Mouse (Mus musculus) stomach, embryonic 16.5 days (tissue): ENCODE measurements around the gene Armh3. TPM values are rescaled to one million over a fixed set of nuclear protein-coding genes. Genes with fewer than 3 reads are reported as not detected.

Source experiments
- ATAC-seq: fragments of 200-750 bp; cut with Nextera tagmentation; 2 replicates; pipeline ENCODE4 v1.8.0; 2017; ENCODE audit warnings: moderate number of reproducible peaks, moderate TSS enrichment; ENCODE audit not compliant: insufficient read depth, low FRiP score
- H3K27ac ChIP-seq: fragments of 300-500 bp; sonication (generic); 2 replicates; pipeline ENCODE4 v1.5.1; 2014; ENCODE audit warnings: low read length
- H3K27me3 ChIP-seq: fragments of 300-500 bp; sonication (generic); 2 replicates; pipeline ENCODE4 v1.6.1; 2014; ENCODE audit warnings: low read length, control low read depth, mixed read lengths; ENCODE audit not compliant: control insufficient read depth, insufficient read depth
- H3K36me3 ChIP-seq: fragments of 300-500 bp; sonication (generic); 2 replicates; pipeline ENCODE4 v1.6.1; 2014; ENCODE audit warnings: low read length; ENCODE audit not compliant: control insufficient read depth, insufficient read depth
- H3K4me1 ChIP-seq: fragments of 300-500 bp; sonication (generic); 2 replicates; pipeline ENCODE4 v1.6.1; 2014; ENCODE audit warnings: low read length, control low read depth, mixed read lengths; ENCODE audit not compliant: control insufficient read depth, insufficient read depth
- H3K4me2 ChIP-seq: fragments of 300-500 bp; sonication (generic); 2 replicates; pipeline ENCODE4 v1.6.1; 2014; ENCODE audit warnings: low read depth, low read length, mixed read lengths
- H3K4me3 ChIP-seq: fragments of 300-500 bp; sonication (generic); replicated peaks from 2 replicates; pipeline ENCODE4 v1.5.1; 2014; ENCODE audit warnings: mild to moderate bottlenecking, low read length
- H3K9ac ChIP-seq: fragments of 300-500 bp; sonication (generic); 2 replicates; pipeline ENCODE4 v1.6.1; 2014; ENCODE audit warnings: low read length
- H3K9me3 ChIP-seq: fragments of 300-500 bp; sonication (generic); replicated peaks from 2 replicates; pipeline ENCODE4 v1.6.1; 2016; ENCODE audit warnings: low read length, control low read depth; ENCODE audit not compliant: control insufficient read depth
- WGBS: fragments of 180-500 bp; shearing (Covaris S2); extraction: QIAGEN DNeasy Blood & Tissue Kit; methylation state at CpG from one replicate; pipeline ENCODE4 v1.1.7; 2014; 5-methylcytosine and 5-hydroxymethylcytosine counted together
- polyA plus RNA-seq: library from polyadenylated mRNA; unstranded; fragments of >200 nt; fragmentation: Nextera tagmentation; extraction: Ambion mirVana; gene quantifications from 2 replicates; pipeline ENCODE4 v1.2.1, GENCODE M21; 2015

Armh3 gene
- polyA plus RNA-seq, 1 experiment from 2014 or later: 15.4 TPM

DNA sequence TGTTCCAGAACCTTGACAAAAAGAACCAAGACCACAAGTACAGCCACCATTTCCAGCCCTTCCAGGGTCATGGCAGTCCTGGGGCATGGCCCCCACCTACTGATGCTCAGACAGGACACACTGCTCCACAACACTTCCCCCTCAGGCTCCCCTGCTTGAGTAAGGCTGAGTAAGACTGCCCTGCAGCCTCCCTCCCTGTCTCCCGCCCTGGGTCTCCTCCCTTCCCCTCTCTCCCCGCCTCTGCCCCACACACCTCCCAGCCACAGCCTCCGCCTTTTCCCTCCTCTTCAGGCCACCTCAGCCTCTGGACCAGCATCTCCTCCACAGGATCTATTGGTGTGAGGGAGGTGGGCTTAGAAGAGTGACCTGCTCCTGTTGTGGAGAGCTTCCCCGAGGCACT, 194.9 kb downstream of the Armh3 start:
- Histone ChIP-seq H3K9ac (no peak overlapping the region), H3K4me2 (no peak overlapping the region), H3K9me3 (no peaks in the 10 kb centered on the region), H3K36me3 (no peaks in the 10 kb centered on the region), H3K27ac (no peak overlapping the region), H3K27me3 (no peaks in the 10 kb centered on the region), H3K4me1 (no peaks in the 10 kb centered on the region), H3K4me3 (no peak overlapping the region)
- no peak for ATAC-seq
- 17% methylated on average over 4 of the region's 4 CpGs for WGBS

DNA sequence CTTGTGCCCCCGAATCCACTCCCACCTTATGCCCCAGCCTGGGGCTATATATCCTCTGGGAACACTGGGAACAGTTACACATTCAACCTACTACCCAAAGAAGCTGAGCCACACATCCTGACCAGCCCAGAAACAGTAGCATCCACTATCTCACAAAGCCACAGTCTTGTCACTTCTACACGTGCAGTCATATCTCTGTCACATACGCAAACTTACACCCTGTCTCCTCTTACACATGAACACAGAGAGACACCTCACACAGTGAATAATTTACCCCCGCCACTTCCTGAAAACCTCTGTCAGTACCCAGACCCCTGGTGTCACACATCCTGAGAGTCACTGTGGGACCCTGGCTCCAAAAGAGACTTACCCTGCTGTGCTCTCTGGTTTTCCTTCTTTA, 195.6 kb downstream of the Armh3 start:
- no peaks in the 10 kb centered on the region for H3K36me3 ChIP-seq
- no peak overlapping the region for H3K9ac ChIP-seq
- no peak overlapping the region for H3K27ac ChIP-seq
- no peak overlapping the region for H3K4me2 ChIP-seq
- WGBS: 64% methylated on average over 4 of the region's 4 CpGs
- no peaks in the 10 kb centered on the region for H3K9me3 ChIP-seq
- no peaks in the 10 kb centered on the region for H3K27me3 ChIP-seq
- no peak for ATAC-seq
- no peak overlapping the region for H3K4me3 ChIP-seq
- no peaks in the 10 kb centered on the region for H3K4me1 ChIP-seq

DNA sequence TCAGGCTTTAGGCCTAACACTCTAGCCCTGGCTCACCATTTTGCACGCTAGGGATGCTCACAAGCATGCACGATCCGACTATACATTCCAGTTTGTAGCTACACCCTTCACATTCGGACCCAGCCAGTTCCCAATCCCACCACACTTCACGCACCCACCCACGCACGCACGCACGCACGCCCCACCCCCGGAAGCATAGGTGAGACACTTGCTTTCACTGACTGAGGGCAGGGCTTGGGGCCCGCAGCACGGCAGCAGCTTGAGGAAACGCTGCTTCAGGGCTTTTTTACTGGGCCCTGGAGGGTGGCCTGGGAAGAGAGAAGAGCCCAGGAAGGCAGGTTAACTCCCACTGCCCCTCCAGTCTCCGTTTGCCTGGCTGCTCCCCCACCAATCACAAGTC, 201.4 kb downstream of the Armh3 start:
- WGBS: 71% methylated on average over 15 of the region's 15 CpGs
- no peak for ATAC-seq

DNA sequence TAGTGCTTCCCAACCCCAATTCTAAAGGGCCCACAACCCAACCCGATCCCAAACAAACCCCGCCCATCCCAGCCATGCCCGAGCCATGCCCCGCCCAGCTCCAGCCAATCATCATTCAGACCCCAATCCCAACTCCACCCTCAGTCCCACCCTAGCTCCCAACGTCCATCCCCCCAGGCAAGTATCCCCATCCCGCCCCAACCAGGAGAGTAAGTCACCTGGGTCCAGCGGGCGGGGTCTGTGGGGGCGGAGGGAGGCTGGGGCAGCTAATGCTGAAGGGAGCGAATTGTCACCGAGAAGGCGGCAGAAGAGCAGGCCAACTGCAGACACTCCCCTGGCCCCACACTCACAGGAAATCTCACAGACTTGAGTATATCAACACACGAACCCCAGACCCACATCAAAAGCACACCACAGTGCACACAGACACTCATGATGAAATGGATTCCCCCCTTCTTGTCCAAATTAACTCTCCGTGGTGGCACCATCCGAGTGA, 202.2 kb downstream of the Armh3 start:
- ATAC-seq: peak; percentile 64
- H3K9me3 ChIP-seq: no peaks in the 10 kb centered on the region
- peak overlapping the region; percentile 56 for H3K4me2 ChIP-seq
- H3K36me3 ChIP-seq: no peaks in the 10 kb centered on the region
- H3K4me3 ChIP-seq: peak overlapping the region; percentile 23
- H3K27me3 ChIP-seq: no peaks in the 10 kb centered on the region
- H3K27ac ChIP-seq: no peak overlapping the region
- H3K9ac ChIP-seq: peak overlapping the region; percentile 46
- H3K4me1 ChIP-seq: 0 out of 2 replicates have a peak, but pooled peaks cover 5% of the 10 kb centered on the region
- 12% methylated on average over 15 of the region's 15 CpGs for WGBS

More for the DNA sequence above, 201.4 kb downstream of the Armh3 start:
- Histone ChIP-seq H3K4me3 (no peak overlapping the region), H3K27me3 (no peaks in the 10 kb centered on the region), H3K4me1 (0 out of 2 replicates have a peak, but pooled peaks cover 5% of the 10 kb centered on the region), H3K4me2 (no peak overlapping the region), H3K9ac (no peak overlapping the region), H3K36me3 (no peaks in the 10 kb centered on the region), H3K9me3 (no peaks in the 10 kb centered on the region), H3K27ac (no peak overlapping the region)

DNA sequence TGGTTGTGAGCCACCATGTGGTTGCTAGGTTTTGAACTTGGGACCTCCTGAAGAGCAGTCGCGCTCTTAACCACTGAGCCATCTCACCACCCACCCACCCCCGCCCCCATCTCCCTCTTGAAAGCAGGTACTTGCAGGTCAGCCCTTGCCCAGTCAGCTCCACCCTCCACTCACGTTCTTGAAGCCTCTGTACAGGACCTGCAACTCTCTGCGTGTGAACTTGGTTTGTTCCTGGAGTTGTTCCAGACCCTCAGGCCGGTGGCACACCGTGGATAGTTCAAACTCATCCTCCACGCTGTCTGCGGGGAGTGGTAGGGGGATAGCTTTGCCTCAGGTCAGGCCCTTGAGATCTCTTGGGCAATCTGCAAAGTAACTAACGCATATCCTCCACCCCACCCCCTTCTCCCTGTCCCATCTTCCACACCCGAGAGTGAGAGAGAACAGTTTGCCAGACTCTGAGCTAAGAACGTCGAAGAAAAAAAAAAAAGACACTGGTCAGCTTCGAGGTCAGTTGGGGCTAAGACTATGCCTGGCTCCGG, 202.8 kb downstream of the Armh3 start:
- Histone ChIP-seq H3K27ac (no peak overlapping the region), H3K4me1 (0 out of 2 replicates have a peak, but pooled peaks cover 5% of the 10 kb centered on the region), H3K27me3 (no peaks in the 10 kb centered on the region), H3K36me3 (no peaks in the 10 kb centered on the region), H3K9ac (peak overlapping the region; percentile 46; the same call in 1 of the 2 replicates), H3K4me3 (no peak overlapping the region), H3K9me3 (no peaks in the 10 kb centered on the region), H3K4me2 (peak overlapping the region; percentile 56)
- 25% methylated on average over 15 of the region's 15 CpGs for WGBS
- no peak for ATAC-seq

DNA sequence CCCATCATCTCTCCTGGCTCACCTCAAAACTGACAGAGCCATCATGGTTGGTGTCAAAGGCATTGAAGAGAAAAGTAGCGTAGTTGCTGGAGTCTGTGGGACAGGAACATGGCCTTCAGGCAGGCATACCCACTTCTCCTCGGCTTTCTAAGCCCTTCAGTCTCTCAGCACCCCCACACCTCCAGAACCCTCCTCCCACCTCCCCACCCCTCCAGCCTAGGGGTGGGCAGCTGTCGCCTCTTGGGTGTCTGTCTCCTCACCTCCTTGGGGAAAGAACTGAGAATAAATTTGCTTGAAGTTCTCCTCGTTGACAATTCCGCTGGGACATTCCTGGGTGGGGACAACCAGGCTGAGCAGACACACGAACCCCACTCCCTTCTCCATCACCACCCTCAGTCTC, 203.6 kb downstream of the Armh3 start:
- WGBS: 62% methylated on average over 6 of the region's 6 CpGs
- no peaks in the 10 kb centered on the region for H3K9me3 ChIP-seq
- ATAC-seq: no peak

DNA sequence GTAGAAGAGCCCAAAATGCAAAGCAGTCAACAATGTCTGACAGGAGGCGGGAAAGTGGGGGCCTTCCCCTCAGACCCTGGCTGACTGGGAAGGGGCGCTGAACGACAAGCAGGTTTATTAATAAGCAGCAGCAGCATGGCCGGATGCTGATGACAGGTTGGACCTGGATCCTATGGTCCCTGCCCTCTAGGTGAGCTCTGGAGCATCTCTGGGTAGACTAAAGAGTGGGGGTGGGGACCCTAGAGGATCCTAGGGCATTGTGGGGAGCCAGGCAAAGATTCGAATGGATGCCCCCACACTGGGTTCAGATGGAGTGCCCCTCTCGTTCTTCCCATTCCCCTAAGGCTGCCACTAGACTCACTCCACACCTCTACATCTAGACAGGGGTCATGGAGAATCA, 205.9 kb downstream of the Armh3 start:
- H3K4me2 ChIP-seq: no peak overlapping the region
- ATAC-seq: no peak
- H3K27ac ChIP-seq: no peak overlapping the region
- no peaks in the 10 kb centered on the region for H3K27me3 ChIP-seq
- H3K36me3 ChIP-seq: no peaks in the 10 kb centered on the region
- H3K9ac ChIP-seq: no peak overlapping the region
- WGBS: 81% methylated on average over 6 of the region's 6 CpGs
- no peaks in the 10 kb centered on the region for H3K9me3 ChIP-seq
- no peak overlapping the region for H3K4me3 ChIP-seq
- 0 out of 2 replicates have a peak, but pooled peaks cover 5% of the 10 kb centered on the region for H3K4me1 ChIP-seq

More for the DNA sequence above, 203.6 kb downstream of the Armh3 start:
- no peak overlapping the region for H3K9ac ChIP-seq
- no peak overlapping the region for H3K4me2 ChIP-seq
- no peak overlapping the region for H3K27ac ChIP-seq
- no peaks in the 10 kb centered on the region for H3K36me3 ChIP-seq
- H3K27me3 ChIP-seq: no peaks in the 10 kb centered on the region
- 0 out of 2 replicates have a peak, but pooled peaks cover 5% of the 10 kb centered on the region for H3K4me1 ChIP-seq
- H3K4me3 ChIP-seq: no peak overlapping the region

DNA sequence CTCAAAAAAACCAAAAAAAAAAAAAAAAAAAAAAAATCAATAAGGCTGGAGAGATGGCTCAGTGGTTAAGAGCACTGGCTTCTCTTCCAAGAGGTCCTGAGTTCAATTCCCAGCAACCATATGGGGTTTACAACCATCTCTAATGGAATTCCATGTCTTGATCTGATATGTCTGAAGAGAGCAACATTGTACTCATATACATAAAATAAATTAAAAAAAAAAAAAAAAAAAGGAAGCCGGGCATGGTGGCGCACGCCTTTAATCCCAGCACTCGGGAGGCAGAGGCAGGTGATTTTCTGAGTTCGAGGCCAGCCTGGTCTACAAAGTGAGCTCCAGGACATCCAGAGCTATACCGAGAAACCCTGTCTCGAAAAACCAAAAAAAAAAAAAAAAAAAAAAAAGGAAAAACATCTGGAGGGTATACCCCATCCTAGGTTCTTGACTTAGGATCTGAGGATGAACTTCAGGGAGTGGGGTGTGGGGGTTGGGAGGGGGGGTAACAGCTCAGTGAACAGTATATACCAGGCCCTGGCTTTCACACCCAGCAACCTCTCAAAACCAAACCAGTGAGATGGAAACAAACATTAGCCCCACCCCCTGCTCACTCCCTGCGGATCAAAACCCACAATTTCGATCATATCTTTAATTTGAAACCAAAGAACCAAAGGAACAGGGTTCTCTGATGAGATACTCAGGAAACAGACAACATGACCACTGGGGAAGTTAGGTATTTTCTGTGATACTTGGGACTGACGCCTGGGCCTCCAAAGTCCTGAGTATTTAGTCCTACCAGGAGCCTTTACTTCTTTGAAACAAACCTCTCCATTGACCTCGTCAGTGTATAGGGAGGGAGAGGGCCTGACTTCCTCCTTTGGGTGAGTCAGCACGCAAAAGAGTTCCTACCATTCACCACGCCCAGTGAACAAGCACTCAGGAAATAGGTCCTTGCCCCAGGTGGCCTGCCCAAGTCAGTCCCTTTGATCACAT, 208.1 kb downstream of the Armh3 start:
- peak overlapping the region; percentile 70 for H3K27ac ChIP-seq

DNA sequence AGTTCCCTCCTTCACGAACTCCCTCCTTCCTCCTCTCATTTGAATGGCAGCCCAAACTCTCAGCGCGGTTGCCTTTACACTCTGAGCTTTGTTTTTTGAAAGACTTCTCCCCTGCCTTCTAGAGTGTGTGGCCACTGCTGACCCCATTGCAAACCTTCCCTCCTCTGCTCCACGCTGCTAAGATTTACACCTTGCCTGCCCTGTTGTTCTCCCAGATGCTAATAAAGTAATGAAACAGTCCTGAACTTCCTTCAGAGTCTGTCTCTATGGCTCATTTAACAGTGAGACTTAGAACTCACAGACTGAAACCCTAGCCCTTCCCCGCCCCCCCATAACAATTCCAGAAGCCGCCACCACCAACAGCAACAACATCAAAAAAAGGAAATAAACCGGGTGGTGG, 208.9 kb downstream of the Armh3 start:
- no peak for ATAC-seq

More for the DNA sequence above, 208.1 kb downstream of the Armh3 start:
- Histone ChIP-seq H3K4me1 (no peaks in the 10 kb centered on the region), H3K36me3 (no peaks in the 10 kb centered on the region), H3K27me3 (no peaks in the 10 kb centered on the region), H3K4me2 (no peak overlapping the region), H3K9me3 (no peaks in the 10 kb centered on the region), H3K4me3 (no peak overlapping the region), H3K9ac (no peak overlapping the region)
- peak; percentile 89 for ATAC-seq
- WGBS: 73% methylated on average over 13 of the region's 13 CpGs

More for the DNA sequence above, 208.9 kb downstream of the Armh3 start:
- WGBS: 78% methylated on average over 7 of the region's 7 CpGs
- Histone ChIP-seq H3K4me1 (no peaks in the 10 kb centered on the region), H3K4me3 (no peak overlapping the region), H3K27ac (no peak overlapping the region), H3K9me3 (no peaks in the 10 kb centered on the region), H3K4me2 (no peak overlapping the region), H3K27me3 (no peaks in the 10 kb centered on the region), H3K9ac (no peak overlapping the region), H3K36me3 (no peaks in the 10 kb centered on the region)
